Mouse (Mus musculus) bone marrow, adult 2 months (tissue): Measurements from ENCODE around the gene Crlf1. TPM values are rescaled to one million over a fixed set of nuclear protein-coding genes. Genes with fewer than 3 reads are reported as not detected.

Experiments used
- H3K27ac ChIP-seq: fragments of 200-500 bp; 2 replicates; pipeline ENCODE4 v1.5.1; 2012; ENCODE audit warnings: low read depth, mild to moderate bottlenecking, control low read depth, inconsistent platforms, low read length; ENCODE audit not compliant: control insufficient read depth, poor library complexity, insufficient read depth
- H3K4me1 ChIP-seq: fragments of 200-500 bp; 2 replicates; pipeline ENCODE4 v1.6.1; 2011; ENCODE audit warnings: low read length; ENCODE audit not compliant: control insufficient read depth, insufficient read depth
- H3K4me3 ChIP-seq: fragments of 200-500 bp; replicated peaks from 2 replicates; pipeline ENCODE3; 2011; ENCODE audit warnings: mild to moderate bottlenecking, low read depth, low read length, control low read depth; ENCODE audit not compliant: control insufficient read depth
- CTCF ChIP-seq: fragments of 200-500 bp; IDR thresholded peaks from 2 replicates; pipeline ENCODE4 v1.5.1; 2011; ENCODE audit warnings: low read length, control low read depth; ENCODE audit not compliant: control insufficient read depth, insufficient read depth
- POLR2A ChIP-seq: fragments of 200-500 bp; IDR thresholded peaks from 2 replicates; pipeline ENCODE4 v1.6.1; 2011; ENCODE audit warnings: low read depth, mild to moderate bottlenecking, control low read depth, low read length, borderline replicate concordance; ENCODE audit not compliant: control insufficient read depth
- WGBS: fragments of 180-500 bp; shearing (Covaris S2); methylation state at CpG from one replicate; pipeline ENCODE4 v1.1.7; 2018; 5-methylcytosine and 5-hydroxymethylcytosine counted together
- polyA plus RNA-seq: library from polyadenylated mRNA; stranded (reverse); fragments of >200 nt; gene quantifications from 2 replicates; pipeline ENCODE4 v1.2.4, GENCODE M21; 2011; ENCODE audit warnings: low replicate concordance; ENCODE audit not compliant: missing spikeins, insufficient read depth, insufficient read length

The Crlf1 gene
- polyA plus RNA-seq, 1 experiment: 5.5 TPM

DNA sequence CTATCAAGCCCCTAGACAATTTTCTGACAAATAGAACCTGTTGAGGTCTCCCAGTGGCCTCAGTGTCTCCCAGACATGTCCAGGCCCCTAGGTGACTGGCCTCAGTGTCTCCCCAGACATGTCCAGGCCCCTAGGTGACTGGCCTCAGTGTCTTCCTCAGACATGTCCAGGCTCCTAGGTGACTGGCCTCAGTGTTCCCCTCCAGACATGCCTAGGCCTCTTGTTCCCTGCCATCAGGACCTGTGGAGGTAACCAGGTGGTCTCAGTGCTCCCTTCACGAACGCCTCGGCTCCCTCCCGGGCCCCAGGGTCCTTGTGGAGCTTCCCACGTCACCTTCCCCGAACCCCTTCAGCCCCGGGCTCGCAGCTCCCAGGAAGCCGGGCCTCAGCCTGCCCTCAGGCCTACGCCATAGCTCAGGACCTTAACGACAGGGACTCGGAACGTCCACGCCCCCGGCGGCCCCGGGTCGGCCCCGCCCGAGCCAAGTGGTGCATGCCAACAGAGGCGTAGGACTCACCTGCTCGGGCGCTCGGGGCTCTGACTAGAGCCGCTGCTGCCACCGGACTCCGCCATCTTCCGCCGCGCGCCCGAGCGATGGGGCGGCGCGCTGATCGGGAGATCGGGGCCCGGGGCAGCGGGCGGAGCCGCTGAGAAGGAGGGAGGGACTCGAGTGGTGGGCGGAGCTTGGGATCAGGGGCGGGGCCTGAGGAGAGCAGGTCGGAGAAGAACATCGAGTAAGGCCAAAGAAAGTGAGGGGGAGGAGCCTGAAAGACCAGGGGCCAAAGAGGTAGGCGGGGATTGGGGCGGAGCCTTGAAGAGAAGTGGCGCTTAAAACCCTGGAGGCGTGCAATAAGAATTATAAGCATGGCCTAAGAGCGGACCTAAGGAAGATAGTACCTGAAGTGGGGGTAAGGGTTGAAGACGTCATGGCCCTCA is 16.4 kb upstream of the Crlf1 start, which contains the start of gene Klhl26:
Gene Klhl26 (minus strand): TSS at position 636 of the 936 bp plus-strand sequence.
- TF ChIP-seq CTCF: no peak
- peak; percentile 63; the same call in 1 of the 2 replicates for TF ChIP-seq POLR2A
- H3K27ac ChIP-seq: peak within 1 kb of the TSS; percentile 64; the same call in 1 of the 2 replicates
- no peaks in the 10 kb centered on the region; the same call in 1 of the 2 replicates for H3K4me1 ChIP-seq
- under 1% methylated on average over 53 of the region's 53 CpGs for WGBS
- peak within 1 kb of the TSS; percentile 70 for H3K4me3 ChIP-seq

DNA sequence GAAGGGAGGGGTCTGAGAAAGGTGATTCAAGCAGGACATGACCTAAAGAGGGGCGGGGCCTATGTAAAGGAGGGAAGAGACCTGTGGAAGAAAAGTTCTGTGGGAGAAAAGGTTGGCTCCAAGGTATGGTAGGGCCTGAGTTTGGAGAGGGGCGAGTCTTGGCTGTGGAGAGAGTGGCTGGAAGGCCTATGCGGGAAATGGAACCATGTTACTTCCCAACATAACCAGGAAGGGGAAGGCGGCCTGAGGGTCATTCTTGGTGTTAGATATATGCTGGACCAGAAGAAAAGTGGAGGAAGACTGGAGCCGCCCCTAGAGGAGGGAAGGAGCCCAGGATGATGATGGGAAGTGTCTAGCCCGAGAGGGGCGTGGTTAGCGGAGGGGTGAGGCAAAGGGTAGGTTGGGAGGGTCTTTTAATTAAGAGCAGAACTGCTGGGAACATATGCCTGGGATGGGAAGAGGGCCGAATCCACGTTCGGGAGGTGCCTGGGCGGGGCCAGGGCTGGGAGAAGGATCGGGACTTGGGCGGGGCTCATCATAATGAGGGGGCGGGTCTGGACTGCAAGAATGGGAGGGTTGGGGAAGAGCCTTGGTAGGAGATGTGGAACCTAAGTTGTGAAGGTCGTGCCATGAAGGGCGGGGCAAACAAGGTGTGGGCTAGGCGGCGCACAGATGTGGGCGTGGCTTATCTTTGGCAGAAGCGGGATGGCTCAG is 15.5 kb upstream of the Crlf1 start:
- no peak overlapping the region for H3K27ac ChIP-seq
- H3K4me3 ChIP-seq: peak overlapping the region; percentile 70
- 16% methylated on average over 21 of the region's 21 CpGs for WGBS
- no peaks in the 10 kb centered on the region; the same call in 1 of the 2 replicates for H3K4me1 ChIP-seq
- TF ChIP-seq POLR2A: no peak
- TF ChIP-seq CTCF: no peak

DNA sequence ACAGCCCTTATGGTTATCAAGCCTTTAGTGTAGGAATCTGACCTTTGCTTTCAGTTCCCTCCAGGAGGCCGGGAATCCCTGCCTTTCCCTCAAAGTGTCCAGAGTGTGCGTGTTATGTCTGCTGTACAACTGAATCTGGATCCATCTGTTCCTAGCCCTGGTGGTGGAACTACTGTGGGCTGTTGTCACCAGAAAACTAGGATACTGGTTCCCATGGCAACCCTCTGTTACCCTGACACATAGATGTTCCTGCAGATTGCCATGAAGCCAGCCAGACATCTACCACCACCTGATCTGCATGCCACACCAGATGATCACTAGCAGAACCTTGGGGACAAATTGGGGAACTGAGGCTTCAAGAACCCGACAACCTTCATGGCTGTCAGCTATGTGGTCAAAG is 11.1 kb upstream of the Crlf1 start:
- TF ChIP-seq POLR2A (no peak), CTCF (no peak)
- no peak overlapping the region for H3K27ac ChIP-seq
- WGBS: 67% methylated on average over 3 of the region's 3 CpGs
- H3K4me3 ChIP-seq: no peak overlapping the region
- H3K4me1 ChIP-seq: no peaks in the 10 kb centered on the region; the same call in 1 of the 2 replicates

DNA sequence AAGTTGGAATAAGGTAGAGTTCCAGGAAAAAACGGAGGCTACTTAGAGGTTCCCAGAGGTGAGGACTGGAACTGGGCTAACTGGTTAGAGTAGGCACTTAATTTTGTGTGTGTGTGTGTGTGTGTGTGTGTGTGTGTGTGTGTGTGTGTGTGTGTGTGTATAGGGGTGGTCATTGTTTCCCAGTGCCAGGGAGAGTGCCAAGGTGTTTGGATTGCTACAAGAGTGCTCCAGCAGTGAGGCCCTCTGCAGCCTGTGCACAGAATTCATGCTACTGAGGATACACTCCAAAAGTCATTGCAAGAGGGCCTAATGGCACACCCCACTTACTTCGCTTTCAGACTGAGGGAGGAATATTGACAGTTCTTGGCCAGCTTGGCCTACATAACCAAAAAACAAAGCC is 10.0 kb upstream of the Crlf1 start:
- Histone ChIP-seq H3K4me3 (no peak overlapping the region), H3K4me1 (no peaks in the 10 kb centered on the region), H3K27ac (no peak overlapping the region)
- TF ChIP-seq POLR2A (no peak), CTCF (no peak)
- WGBS: 81% methylated on average over 2 of the region's 2 CpGs

DNA sequence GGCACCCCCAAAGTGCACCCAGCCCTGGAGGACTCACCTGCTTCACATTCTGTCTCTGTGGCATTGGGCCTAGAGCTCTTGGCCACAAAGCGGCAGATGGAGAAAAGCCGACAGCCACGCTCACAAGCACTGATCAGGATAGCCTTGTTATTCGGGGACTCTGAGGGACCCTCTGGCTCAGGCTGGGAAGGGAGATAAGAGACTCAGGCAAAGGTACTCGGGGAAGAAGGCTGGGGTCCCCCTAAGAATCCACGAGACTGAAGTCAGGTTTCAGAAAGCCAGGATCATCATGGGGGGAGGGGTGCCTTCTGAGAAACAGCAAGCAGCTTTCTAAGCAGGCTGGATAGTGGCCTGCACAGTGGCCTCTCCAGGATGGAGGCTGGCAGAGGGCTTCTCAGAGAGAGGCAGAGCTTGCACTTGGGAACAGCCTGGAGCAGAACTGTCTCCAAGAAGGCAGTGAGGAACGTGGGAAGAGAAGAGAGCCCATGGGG is 6.7 kb upstream of the Crlf1 start:
- WGBS: 63% methylated on average over 7 of the region's 7 CpGs
- Histone ChIP-seq H3K27ac (no peak overlapping the region), H3K4me3 (no peak overlapping the region), H3K4me1 (no peaks in the 10 kb centered on the region)
- no peak for TF ChIP-seq CTCF
- no peak for TF ChIP-seq POLR2A

DNA sequence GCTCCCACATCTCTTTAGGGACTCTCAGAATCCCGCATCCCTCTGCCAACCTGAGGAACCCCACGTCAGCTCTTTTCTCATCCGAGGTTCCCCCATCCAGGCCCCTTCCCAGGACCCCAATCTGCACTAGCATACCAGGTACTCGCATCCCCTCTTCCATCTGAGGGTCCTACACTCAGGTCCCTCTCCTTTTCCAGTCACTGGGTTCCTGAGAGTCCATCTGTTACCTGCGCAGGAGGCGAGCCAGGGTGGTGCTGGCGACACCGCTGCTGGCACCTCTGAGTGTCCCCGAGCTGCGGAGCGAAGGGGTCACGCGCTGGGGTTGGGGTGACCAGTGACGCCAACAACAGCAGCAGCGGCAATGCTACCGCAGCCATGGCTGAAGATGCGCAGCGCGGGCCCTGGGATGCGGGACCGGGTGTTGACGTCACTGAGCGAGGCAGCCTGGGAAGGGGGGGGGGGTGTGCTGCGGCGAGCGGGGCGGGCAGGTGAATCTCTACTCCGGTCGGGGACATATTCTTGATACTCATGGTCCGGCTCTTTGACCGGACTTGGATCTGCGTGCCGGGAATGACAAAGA is 5.9 kb upstream of the Crlf1 start, which contains the start of gene Tmem59l:
Gene Tmem59l (minus strand): TSS at position 418 of the 580 bp plus-strand sequence.
- H3K4me3 ChIP-seq: no peak within 1 kb of the TSS
- no peaks in the 10 kb centered on the region for H3K4me1 ChIP-seq
- no peak within 1 kb of the TSS for H3K27ac ChIP-seq
- TF ChIP-seq CTCF (no peak), POLR2A (no peak)
- WGBS: 40% methylated on average over 33 of the region's 33 CpGs

DNA sequence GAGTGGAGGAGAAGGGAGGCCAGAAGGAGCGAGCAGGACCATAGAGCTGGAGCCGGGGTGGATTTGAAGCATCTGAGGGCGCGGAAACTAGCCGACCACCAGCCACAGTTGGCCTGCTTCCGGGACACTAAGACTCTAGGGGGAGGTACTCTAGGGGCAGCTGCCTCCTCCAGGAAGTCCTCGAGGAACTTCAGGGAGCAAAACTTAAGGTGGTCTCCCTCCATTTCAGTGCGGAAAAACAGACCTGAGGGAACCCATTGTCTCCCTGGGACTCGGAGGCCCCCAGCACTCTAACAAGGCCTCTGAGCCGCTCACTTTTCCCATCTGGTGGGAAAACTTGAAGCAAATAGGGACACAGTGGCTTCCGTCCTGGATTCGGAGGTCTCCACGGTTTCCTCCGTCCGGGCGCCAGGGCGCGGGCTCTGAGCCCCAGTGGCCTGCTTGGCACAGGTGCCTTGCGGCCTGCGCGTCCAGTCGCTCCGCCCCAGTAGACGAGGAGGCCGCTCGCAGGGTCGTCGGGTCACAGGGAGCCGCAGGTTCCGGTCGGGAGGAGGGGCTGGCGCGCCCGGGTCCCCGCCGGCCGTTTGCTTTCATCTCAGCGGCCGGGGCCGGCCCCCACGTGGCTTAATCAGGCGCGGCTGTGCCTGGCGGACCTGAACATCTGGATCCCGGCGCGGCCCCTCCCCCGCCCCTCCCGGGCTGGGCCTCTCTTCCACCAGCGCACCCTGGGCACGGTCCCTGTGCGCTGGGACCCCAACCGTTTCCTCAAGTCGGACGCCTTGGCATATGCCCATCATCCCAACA is 4.8 kb upstream of the Crlf1 start:
- Histone ChIP-seq H3K4me1 (no peaks in the 10 kb centered on the region), H3K4me3 (no peak overlapping the region), H3K27ac (no peak overlapping the region)
- TF ChIP-seq CTCF (no peak), POLR2A (no peak)
- 3% methylated on average over 55 of the region's 55 CpGs for WGBS
